In genomic region chr9:32531588-32531987, GRCm38 (mm10) we compare ENCODE assay signal across 25 mouse cellular contexts. TPM values are rescaled to one million over a fixed set of nuclear protein-coding genes. Genes with fewer than 3 reads are reported as not detected.
DNase-seq lines count a peak whose midpoint lies in the region; ATAC-seq and TF ChIP-seq lines count a peak whose summit lies in the region.
"Had no signal": no experiment of that assay in that cellular context is flagged by ENCODE, and none has a peak within 500 bp of the region (broad histone marks: within the 10 kb centered on the region; RNA-seq: fewer than 3 reads in every experiment).

No protein-coding gene starts in this region.

- H3K36me3 ChIP-seq in heart, embryonic 11.5 days (ENCODE audit: control insufficient read depth, insufficient read depth, low read length): no peaks in the 10 kb centered on the region
- no peaks in the 10 kb centered on the region for H3K36me3 ChIP-seq in heart, postnatal 0 days (replicated peaks; ENCODE audit: control insufficient read depth, insufficient read depth, low read length)
- peaks cover 86% of the 10 kb centered on the region for H3K36me3 ChIP-seq in megakaryocyte, embryonic 14.5 days (replicated peaks; ENCODE audit: low read length)
- H3K36me3 ChIP-seq: embryonic facial prominence, embryonic 12.5 days; forebrain, embryonic 12.5 days; hindbrain, embryonic 15.5 days; liver, embryonic 15.5 days; neural tube, embryonic 12.5 days had no signal

- no peak for TF ChIP-seq EP300 in heart, postnatal 0 days (IDR thresholded peaks at IDR 0.05; ENCODE audit: low read depth)

- WGBS in heart, embryonic 11.5 days (ENCODE audit: insufficient replicate concordance): 72% methylated on average over 4 of the region's 4 CpGs
- 60% methylated on average over 4 of the region's 4 CpGs for WGBS in heart, postnatal 0 days

- H3K9me3 ChIP-seq in heart, embryonic 11.5 days (replicated peaks; ENCODE audit: control insufficient read depth, low read length): no peaks in the 10 kb centered on the region
- no peaks in the 10 kb centered on the region for H3K9me3 ChIP-seq in heart, postnatal 0 days (replicated peaks; ENCODE audit: control insufficient read depth, low read length)
- H3K9me3 ChIP-seq in megakaryocyte, embryonic 14.5 days: no peaks in the 10 kb centered on the region
- H3K9me3 ChIP-seq: embryonic facial prominence, embryonic 12.5 days; forebrain, embryonic 12.5 days; hindbrain, embryonic 15.5 days; liver, embryonic 15.5 days; neural tube, embryonic 12.5 days had no signal

- no peaks in the 10 kb centered on the region for H3K27me3 ChIP-seq in heart, embryonic 11.5 days (ENCODE audit: control insufficient read depth, insufficient read depth, low read length)
- no peaks in the 10 kb centered on the region for H3K27me3 ChIP-seq in heart, postnatal 0 days (ENCODE audit: control insufficient read depth, insufficient read depth, low read length)
- no peaks in the 10 kb centered on the region for H3K27me3 ChIP-seq in megakaryocyte, embryonic 14.5 days (replicated peaks)
- H3K27me3 ChIP-seq: embryonic facial prominence, embryonic 12.5 days; hindbrain, embryonic 15.5 days; liver, embryonic 15.5 days; neural tube, embryonic 12.5 days had no signal

- no peak overlapping the region for H3K4me2 ChIP-seq in heart, embryonic 11.5 days
- no peak overlapping the region for H3K4me2 ChIP-seq in heart, postnatal 0 days (ENCODE audit: low read depth, low read length)
- H3K4me2 ChIP-seq: embryonic facial prominence, embryonic 12.5 days; forebrain, embryonic 12.5 days; hindbrain, embryonic 15.5 days; liver, embryonic 15.5 days; neural tube, embryonic 12.5 days had no signal

- H3K27ac ChIP-seq in heart, embryonic 11.5 days (ENCODE audit: low read depth, low read length): no peak overlapping the region
- H3K27ac ChIP-seq in heart, postnatal 0 days (ENCODE audit: low read depth): peak overlapping the region; percentile 25; the same call in 1 of the 2 replicates
- H3K27ac ChIP-seq: embryonic facial prominence, embryonic 12.5 days; forebrain, embryonic 12.5 days; hindbrain, embryonic 15.5 days; layer of hippocampus, adult 2 months; liver, embryonic 15.5 days; neural tube, embryonic 12.5 days; stomach, postnatal 0 days had no signal

- H3K4me1 ChIP-seq in heart, embryonic 11.5 days (ENCODE audit: control insufficient read depth, insufficient read depth, low read length): peaks cover 7% of the 10 kb centered on the region; the same call in 1 of the 2 replicates
- H3K4me1 ChIP-seq in heart, postnatal 0 days (ENCODE audit: control insufficient read depth, insufficient read depth): 0 out of 2 replicates have a peak, but pooled peaks cover 7% of the 10 kb centered on the region
- peaks cover 93% of the 10 kb centered on the region for H3K4me1 ChIP-seq in megakaryocyte, embryonic 14.5 days
- H3K4me1 ChIP-seq: forebrain, embryonic 12.5 days; hindbrain, embryonic 15.5 days; liver, embryonic 15.5 days; neural tube, embryonic 12.5 days had no signal

- peak; percentile 75 for DNase-seq in heart, adult 11 months
- no peak for DNase-seq in heart, postnatal 0 days (ENCODE audit: low spot score)
- DNase-seq in heart, adult 8-10 months (ENCODE audit: low spot score): no peak
- DNase-seq: adrenal gland, postnatal 25 days; cerebellum, adult 18-20 months; cerebellum, postnatal 14 days; kidney, postnatal 25 days; midbrain, embryonic 14.5 days; right cerebral cortex, postnatal 14 days; thymus, adult 2 months; thymus, postnatal 4 days had no signal

- no peak overlapping the region for H3K4me3 ChIP-seq in heart, embryonic 11.5 days (ENCODE audit: low read depth, low read length)
- no peak overlapping the region for H3K4me3 ChIP-seq in heart, postnatal 0 days (ENCODE audit: low read depth, low read length)
- peak overlapping the region; percentile 71 for H3K4me3 ChIP-seq in megakaryocyte, embryonic 14.5 days (replicated peaks)
- H3K4me3 ChIP-seq: embryonic facial prominence, embryonic 12.5 days; erythroblast, embryonic 14.5 days; forebrain, embryonic 12.5 days; hindbrain, embryonic 15.5 days; layer of hippocampus, adult 2 months; liver, embryonic 15.5 days; neural tube, embryonic 12.5 days had no signal

- no peak for TF ChIP-seq CTCF in heart, postnatal 0 days (IDR thresholded peaks at IDR 0.05; ENCODE audit: low read depth)

- no peak for ATAC-seq in heart, embryonic 11.5 days (replicated peaks; ENCODE audit: insufficient number of reproducible peaks, low FRiP score, low TSS enrichment)
- ATAC-seq in heart, postnatal 0 days (ENCODE audit: insufficient read depth, low read depth): no peak
- ATAC-seq in megakaryocyte, adult 5-6 weeks (ENCODE audit: poor library complexity, severe bottlenecking): no peak
- ATAC-seq in erythroblast, adult 5-6 weeks (replicated peaks; ENCODE audit: low FRiP score, poor library complexity, severe bottlenecking): no peak
- ATAC-seq: intestine, embryonic 16.5 days; lung, postnatal 0 days had no signal

- no peak overlapping the region for H3K9ac ChIP-seq in heart, embryonic 11.5 days (ENCODE audit: low read depth, low read length)
- no peak overlapping the region for H3K9ac ChIP-seq in heart, postnatal 0 days (replicated peaks; ENCODE audit: low read depth, low read length)
- H3K9ac ChIP-seq: embryonic facial prominence, embryonic 12.5 days; forebrain, embryonic 12.5 days; hindbrain, embryonic 15.5 days; liver, embryonic 15.5 days; neural tube, embryonic 12.5 days had no signal

RNA-seq across cellular contexts. Expression of gene Fli1, which starts 11.1 kb away (rescaled TPM):
- 17.1 and 18.7 TPM in 2 replicates for polyA plus RNA-seq in heart, embryonic 11.5 days (2014; fragmentation: Nextera tagmentation; extraction: Ambion mirVana)
- 25.9 and 29.5 TPM in 2 replicates for total RNA-seq in heart, postnatal 0 days (2014; rRNA removed; ENCODE audit: low replicate concordance)
- polyA plus RNA-seq in heart, postnatal 0 days (2015; fragmentation: Nextera tagmentation; extraction: Ambion mirVana): 19.0 and 19.2 TPM in 2 replicates
- total RNA-seq in heart, adult 8-10 months (2022): 10 to 100 TPM; 18.5 to 30.7 (median 20.8) TPM
- polyA plus RNA-seq in megakaryocyte, embryonic 14.5 days (2012; ENCODE audit: insufficient read depth, low replicate concordance): 20.8 and 61.7 TPM in 2 replicates
- total RNA-seq in megakaryocyte, adult 5-6 weeks (2015): 89.0 and 92.7 TPM in 2 replicates
- total RNA-seq in megakaryocyte, adult 5-6 weeks (2017): 95.8 and 106 TPM in 2 replicates
- total RNA-seq in erythroblast, adult 5-6 weeks (2015; ENCODE audit: low replicate concordance): 27.3 and 30.5 TPM in 2 replicates
- 21.7 and 26.2 TPM in 2 replicates for total RNA-seq in erythroblast, adult 5-6 weeks (2017; ENCODE audit: low replicate concordance)
